Mouse (Mus musculus) heart, embryonic 12.5 days (tissue): Measurements from ENCODE around the gene Msh4. TPM values are rescaled to one million over a fixed set of nuclear protein-coding genes. Genes with fewer than 3 reads are reported as not detected.

ENCODE experiments used
- ATAC-seq: fragments of 200-750 bp; cut with Nextera tagmentation; 2 replicates; pipeline ENCODE4 v1.8.0; 2017; ENCODE audit warnings: moderate TSS enrichment, moderate library complexity; ENCODE audit not compliant: insufficient number of reproducible peaks, low FRiP score
- H3K27ac ChIP-seq: fragments of 300-500 bp; sonication (generic); 2 replicates; pipeline ENCODE4 v1.5.1; 2016; ENCODE audit warnings: mild to moderate bottlenecking, moderate library complexity; ENCODE audit not compliant: poor library complexity, severe bottlenecking
- H3K27me3 ChIP-seq: fragments of 300-500 bp; sonication (generic); replicated peaks from 2 replicates; pipeline ENCODE4 v1.6.1; 2016; ENCODE audit warnings: mild to moderate bottlenecking, moderate library complexity
- H3K36me3 ChIP-seq: fragments of 300-500 bp; sonication (generic); 2 replicates; pipeline ENCODE4 v1.6.1; 2016; ENCODE audit warnings: mild to moderate bottlenecking, moderate library complexity
- H3K4me1 ChIP-seq: fragments of 300-500 bp; sonication (generic); replicated peaks from 2 replicates; pipeline ENCODE4 v1.6.1; 2016; ENCODE audit warnings: mild to moderate bottlenecking
- H3K4me2 ChIP-seq: fragments of 300-500 bp; sonication (generic); 2 replicates; pipeline ENCODE4 v1.6.1; 2016; ENCODE audit warnings: mild to moderate bottlenecking, moderate library complexity
- H3K4me3 ChIP-seq: fragments of 300-500 bp; sonication (generic); 2 replicates; pipeline ENCODE4 v1.5.1; 2016; ENCODE audit warnings: mild to moderate bottlenecking
- H3K9ac ChIP-seq: fragments of 300-500 bp; sonication (generic); 2 replicates; pipeline ENCODE4 v1.6.1; 2016; ENCODE audit warnings: mild to moderate bottlenecking, moderate library complexity
- H3K9me3 ChIP-seq: fragments of 300-500 bp; sonication (generic); replicated peaks from 2 replicates; pipeline ENCODE4 v1.6.1; 2016; ENCODE audit warnings: mild to moderate bottlenecking, moderate library complexity
- WGBS: fragments of 180-500 bp; shearing (Covaris S2); methylation state at CpG from one replicate; pipeline ENCODE4 v1.1.7; 2016; 5-methylcytosine and 5-hydroxymethylcytosine counted together
- polyA plus RNA-seq: library from polyadenylated mRNA; unstranded; fragments of >200 nt; fragmentation: Nextera tagmentation; extraction: Ambion mirVana; gene quantifications from 2 replicates; pipeline ENCODE4 v1.2.1, GENCODE M21; 2016

The Msh4 gene
- polyA plus RNA-seq, 1 experiment from 2014 or later, result 0.05 TPM

DNA sequence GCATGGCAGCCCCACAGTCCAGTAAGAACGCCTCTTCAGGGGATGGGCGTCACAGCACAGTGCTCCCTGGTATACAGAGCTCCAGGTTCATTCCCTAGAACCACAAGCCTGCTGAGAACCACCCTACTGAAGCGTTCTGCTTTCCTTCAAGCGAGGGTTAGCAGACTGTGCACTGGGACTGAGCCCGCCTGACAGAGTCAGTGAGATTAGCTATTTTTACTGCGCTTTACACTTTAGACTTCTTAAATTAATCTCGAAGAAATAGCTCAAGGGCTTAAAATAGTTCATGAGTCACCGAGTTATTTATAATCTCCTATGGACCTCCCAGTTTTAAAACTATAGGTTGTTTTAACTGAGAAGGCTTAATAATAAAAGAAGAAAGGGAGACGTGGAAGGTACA, 29.9 kb upstream of the Msh4 start:
- peak overlapping the region; percentile 27; the same call in 1 of the 2 replicates for H3K9ac ChIP-seq
- H3K4me1 ChIP-seq, result peaks cover 23% of the 10 kb centered on the region
- no peaks in the 10 kb centered on the region for H3K9me3 ChIP-seq
- peak overlapping the region; percentile 98 for H3K27ac ChIP-seq
- 40% methylated on average over 9 of the region's 9 CpGs for WGBS
- peak overlapping the region; percentile 18; the same call in 1 of the 2 replicates for H3K4me2 ChIP-seq
- H3K36me3 ChIP-seq, result peaks cover 75% of the 10 kb centered on the region
- no peaks in the 10 kb centered on the region for H3K27me3 ChIP-seq
- H3K4me3 ChIP-seq, result no peak overlapping the region
- peak; percentile 65 for ATAC-seq

DNA sequence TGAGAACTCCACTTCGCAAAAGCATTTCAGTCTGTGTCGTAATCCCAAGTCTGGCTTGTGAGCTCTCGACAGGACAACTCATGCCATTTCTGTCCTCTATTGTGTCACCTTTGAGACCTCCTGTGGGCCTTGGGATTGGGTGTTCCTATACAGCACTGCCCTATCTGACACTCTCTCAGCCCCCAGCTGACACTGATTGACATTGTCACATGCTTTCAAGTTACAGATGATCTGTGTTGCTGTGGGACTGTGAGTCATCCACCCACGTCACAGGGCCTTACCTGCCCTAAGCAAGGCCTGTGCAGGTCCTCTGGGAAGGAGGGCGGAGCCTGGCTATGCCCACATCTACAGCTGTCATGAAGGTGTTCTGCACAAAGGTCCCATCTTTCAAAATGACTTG, 26.5 kb upstream of the Msh4 start:
- H3K36me3 ChIP-seq, result peaks cover 81% of the 10 kb centered on the region
- no peak overlapping the region for H3K27ac ChIP-seq
- ATAC-seq, result no peak

DNA sequence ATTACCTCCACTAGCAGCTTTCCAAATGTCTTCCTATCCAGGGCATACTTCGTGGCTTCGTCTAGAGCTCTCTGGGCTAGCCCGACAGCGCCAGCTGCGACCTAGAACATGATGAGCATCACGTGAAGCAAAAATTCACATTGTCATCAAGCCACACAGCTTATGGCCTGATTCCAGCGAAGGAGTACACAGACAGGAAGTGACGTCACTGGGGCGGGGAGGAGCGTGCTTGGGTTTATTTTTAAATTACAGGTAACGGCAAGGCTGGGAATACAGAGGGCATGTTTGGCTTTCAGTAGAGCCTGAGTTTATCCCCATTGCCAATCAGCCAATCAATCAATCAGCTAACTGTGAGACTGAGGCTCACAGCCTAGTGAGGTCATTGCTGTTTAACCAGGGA, 23.6 kb upstream of the Msh4 start:
- 91% methylated on average over 11 of the region's 11 CpGs for WGBS
- Histone ChIP-seq H3K27me3 (no peaks in the 10 kb centered on the region), H3K4me1 (no peaks in the 10 kb centered on the region), H3K27ac (no peak overlapping the region), H3K4me3 (no peak overlapping the region), H3K36me3 (peaks cover 86% of the 10 kb centered on the region), H3K9me3 (no peaks in the 10 kb centered on the region), H3K9ac (no peak overlapping the region), H3K4me2 (no peak overlapping the region)
- ATAC-seq, result no peak

More for the DNA sequence above, 26.5 kb upstream of the Msh4 start:
- Histone ChIP-seq H3K9me3 (no peaks in the 10 kb centered on the region), H3K9ac (no peak overlapping the region), H3K4me2 (no peak overlapping the region), H3K4me3 (no peak overlapping the region), H3K27me3 (no peaks in the 10 kb centered on the region), H3K4me1 (peaks cover 16% of the 10 kb centered on the region)
- WGBS, result 86% methylated on average over 5 of the region's 5 CpGs

DNA sequence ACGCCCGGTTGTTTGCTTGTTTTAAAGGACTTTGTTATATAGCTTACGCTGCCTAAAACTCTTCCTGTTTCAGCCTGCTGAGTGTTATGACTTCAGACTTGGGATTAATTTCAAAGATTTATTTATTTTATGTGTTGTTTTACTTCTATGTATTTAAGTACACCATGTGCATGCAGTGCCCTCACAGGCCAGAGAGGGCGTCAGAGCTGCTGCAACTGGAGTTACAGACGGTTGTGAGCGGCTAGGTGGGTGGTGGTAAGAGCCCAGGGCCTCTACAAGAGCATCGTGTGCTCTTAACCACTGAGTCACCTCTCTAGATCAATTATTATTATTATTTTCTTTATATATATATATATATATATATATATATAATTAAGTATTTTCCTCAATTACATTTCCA, 20.4 kb upstream of the Msh4 start:
- no peaks in the 10 kb centered on the region for H3K9me3 ChIP-seq
- no peak overlapping the region for H3K27ac ChIP-seq
- no peak overlapping the region for H3K4me3 ChIP-seq
- ATAC-seq, result no peak
- no peak overlapping the region for H3K4me2 ChIP-seq
- peaks cover 79% of the 10 kb centered on the region for H3K36me3 ChIP-seq
- no peak overlapping the region for H3K9ac ChIP-seq
- no peaks in the 10 kb centered on the region for H3K27me3 ChIP-seq
- no peaks in the 10 kb centered on the region for H3K4me1 ChIP-seq
- 90% methylated on average over 7 of the region's 7 CpGs for WGBS

DNA sequence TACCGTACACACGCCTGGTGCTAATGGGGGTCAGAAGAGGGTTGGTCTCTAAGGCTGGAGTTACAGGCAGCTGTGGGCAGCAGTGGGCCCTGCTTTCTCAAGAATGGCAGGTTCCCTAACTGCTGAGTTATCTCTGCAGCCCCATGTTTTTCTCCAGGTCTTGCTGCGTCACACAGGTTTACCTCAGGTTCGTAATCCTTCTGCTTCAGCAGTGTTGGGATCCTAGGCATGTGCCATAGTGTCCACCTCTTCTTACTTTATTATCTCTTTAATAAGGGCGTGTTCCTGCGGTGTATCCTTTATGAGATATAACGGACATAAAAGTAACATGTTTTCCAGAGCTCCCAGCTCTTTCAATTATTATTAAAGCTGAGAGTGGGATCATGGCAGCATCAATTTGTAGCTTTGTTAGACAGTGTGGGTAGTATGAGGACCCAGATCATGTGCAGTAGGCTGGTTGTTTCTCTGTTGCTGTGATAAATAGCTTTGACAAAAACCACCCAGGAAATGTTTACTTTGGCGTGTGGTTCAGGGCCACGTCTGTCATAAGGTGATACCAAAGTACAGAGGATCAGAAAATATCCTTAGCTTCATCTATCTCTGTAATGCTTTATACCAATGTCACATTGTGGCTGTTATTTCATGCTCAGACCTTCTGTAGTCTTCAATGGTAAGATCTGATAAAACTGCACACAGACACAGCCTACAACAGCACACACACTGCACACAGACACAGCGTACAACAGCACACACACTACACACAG, 15.4 kb upstream of the Msh4 start:
- Histone ChIP-seq H3K4me2 (no peak overlapping the region), H3K27ac (no peak overlapping the region), H3K9me3 (no peaks in the 10 kb centered on the region), H3K4me1 (no peaks in the 10 kb centered on the region), H3K27me3 (no peaks in the 10 kb centered on the region), H3K36me3 (peaks cover 50% of the 10 kb centered on the region), H3K9ac (no peak overlapping the region), H3K4me3 (no peak overlapping the region)
- ATAC-seq, result no peak
- 87% methylated on average over 10 of the region's 10 CpGs for WGBS

DNA sequence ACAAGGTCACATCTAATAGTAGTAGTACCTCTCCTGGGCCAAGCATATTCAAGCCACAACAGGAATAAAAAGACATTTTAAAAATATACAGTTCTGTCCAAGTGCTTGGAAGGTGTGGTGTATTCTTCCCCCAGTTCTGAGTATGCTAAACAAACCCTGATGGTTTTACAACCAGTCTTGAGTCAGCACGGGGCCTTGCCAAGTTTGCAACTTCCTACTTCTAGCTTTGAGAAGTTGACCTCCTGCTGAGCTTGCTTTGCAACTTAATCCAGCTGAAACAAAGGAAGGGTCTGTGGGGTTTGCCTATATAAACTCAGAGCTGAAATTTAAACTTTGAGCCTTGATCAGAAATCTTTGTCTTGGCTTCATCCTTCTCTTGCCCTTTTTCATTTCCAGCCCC, 11.3 kb upstream of the Msh4 start:
- peaks cover 3% of the 10 kb centered on the region; the same call in 1 of the 2 replicates for H3K4me1 ChIP-seq

DNA sequence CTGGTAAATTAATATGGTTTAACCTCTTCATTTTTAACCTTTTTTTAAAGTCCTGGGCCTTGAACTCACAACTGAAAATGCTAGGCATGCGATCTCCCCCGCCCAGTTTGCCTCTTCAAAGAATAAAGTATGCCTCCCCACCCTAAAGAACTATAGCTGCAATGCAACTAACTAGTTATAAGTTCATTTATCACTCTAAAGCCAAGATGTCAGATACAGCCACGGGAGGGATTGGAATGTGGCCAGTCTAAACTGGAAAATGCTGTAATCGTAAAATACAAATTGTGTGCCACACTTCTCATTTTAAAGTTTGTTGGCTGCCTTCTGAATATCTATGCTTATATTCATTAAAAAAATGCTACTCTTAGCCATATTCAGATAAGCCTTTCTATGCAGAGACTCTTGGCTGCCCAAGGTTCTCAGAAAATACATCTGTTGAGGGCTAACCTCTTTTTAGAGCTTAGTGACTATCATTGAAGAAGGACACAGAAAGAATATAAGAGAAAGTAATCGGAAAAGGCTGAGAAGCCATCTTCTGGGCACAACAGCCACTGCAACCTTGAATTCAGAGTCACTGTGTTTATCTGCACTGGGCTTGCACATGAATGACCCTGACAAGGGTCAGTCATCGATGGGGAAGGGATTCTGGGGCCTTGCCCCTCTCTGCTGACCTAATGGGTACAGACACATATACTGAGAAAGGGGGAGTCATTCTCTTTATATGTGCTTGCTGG, 7.7 kb upstream of the Msh4 start:
- WGBS, result 42% methylated on average over 6 of the region's 6 CpGs
- no peaks in the 10 kb centered on the region for H3K27me3 ChIP-seq
- H3K4me3 ChIP-seq, result 0 out of 2 replicates have a peak overlapping the region, but pooled peaks have one; percentile 90
- no peak for ATAC-seq
- no peak overlapping the region for H3K9ac ChIP-seq
- peak overlapping the region; percentile 84 for H3K4me2 ChIP-seq
- H3K36me3 ChIP-seq, result peaks cover 29% of the 10 kb centered on the region
- no peaks in the 10 kb centered on the region for H3K9me3 ChIP-seq
- H3K4me1 ChIP-seq, result peaks cover 33% of the 10 kb centered on the region
- peak overlapping the region; percentile 93 for H3K27ac ChIP-seq

More for the DNA sequence above, 11.3 kb upstream of the Msh4 start:
- 29% methylated on average over 1 of the region's 1 CpGs for WGBS
- Histone ChIP-seq H3K27ac (no peak overlapping the region), H3K9me3 (no peaks in the 10 kb centered on the region), H3K9ac (no peak overlapping the region), H3K27me3 (no peaks in the 10 kb centered on the region), H3K4me2 (no peak overlapping the region), H3K4me3 (no peak overlapping the region), H3K36me3 (peaks cover 21% of the 10 kb centered on the region)
- no peak for ATAC-seq

DNA sequence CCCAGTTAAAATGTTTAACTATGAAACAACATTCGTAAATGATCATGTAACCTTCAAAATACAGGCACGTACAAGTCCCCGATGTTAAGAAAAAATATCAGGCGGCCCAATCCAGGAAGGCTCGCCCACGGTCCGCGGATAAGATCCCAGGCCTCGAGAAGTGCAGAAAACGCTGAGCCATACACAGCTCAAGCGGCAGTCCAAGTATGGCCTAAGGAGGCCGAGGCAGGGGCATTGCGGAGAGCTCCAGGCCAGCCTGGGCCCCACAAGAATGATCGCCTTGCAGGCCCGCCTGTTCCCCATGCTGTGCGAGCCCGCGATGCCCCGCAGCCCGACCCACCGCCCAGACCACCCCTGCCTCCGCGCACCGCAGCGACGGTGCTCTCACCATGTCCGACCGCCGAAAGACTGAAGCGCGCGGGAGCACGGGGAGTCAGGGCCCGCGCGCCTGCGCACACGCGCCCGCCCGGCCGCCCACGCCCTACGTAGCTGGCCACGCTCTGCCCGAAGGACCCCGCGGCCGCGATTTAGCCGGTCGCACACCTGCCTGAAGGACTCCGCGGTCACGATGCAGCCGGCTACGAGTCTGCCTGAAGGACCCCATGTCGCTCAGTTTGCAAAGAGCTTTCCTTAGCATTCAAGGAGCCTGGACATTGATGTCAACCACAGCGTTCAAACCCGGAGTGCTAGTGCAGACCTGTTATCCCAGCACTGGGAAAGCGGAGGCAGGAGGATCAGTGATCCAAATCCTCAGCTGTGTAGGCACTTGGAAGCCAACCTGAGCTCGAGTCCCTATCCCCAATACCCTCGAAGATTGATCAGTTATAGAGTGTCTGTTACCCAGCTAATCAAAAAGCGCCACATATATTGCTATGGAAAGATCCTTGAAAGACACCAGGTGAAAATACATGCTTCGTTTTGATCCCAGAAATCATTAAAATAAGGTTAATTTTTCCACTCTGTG, 6.9 kb upstream of the Msh4 start, which contains the start of gene Rabggtb:
TSS of gene Rabggtb (minus strand) at position 464 of the 964 bp plus-strand sequence.
- WGBS, result under 1% methylated on average over 65 of the region's 65 CpGs

DNA sequence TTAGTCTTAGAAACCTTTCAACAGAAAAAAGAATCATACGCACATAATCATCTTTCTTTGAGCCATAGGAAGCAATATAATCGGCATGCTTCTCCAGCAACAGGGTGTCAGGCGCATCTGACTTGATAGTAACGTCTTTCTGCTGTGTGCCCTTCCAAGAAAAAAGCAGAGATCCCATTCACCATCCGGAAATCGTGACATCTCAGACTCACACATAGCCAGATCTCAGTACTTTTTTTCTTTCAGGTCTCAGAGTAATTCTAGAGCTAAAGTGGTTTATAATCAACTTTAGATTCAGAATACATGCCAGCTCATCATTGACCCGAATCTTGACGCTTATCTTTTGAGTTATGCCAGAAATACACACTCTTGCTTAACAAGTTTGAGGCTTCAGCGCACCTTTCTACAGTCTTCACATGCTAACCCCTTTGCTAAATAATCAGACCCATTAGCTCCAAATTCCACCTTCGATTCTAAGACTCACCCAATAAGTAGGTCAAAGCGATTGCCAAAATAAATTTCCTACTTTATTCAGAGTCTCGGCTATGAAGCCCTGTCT, 6.0 kb upstream of the Msh4 start:
- Histone ChIP-seq H3K36me3 (peaks cover 43% of the 10 kb centered on the region), H3K9ac (peak overlapping the region; percentile 99), H3K4me1 (peaks cover 41% of the 10 kb centered on the region), H3K4me3 (peak overlapping the region; percentile 90), H3K9me3 (no peaks in the 10 kb centered on the region), H3K4me2 (peak overlapping the region; percentile 84), H3K27me3 (no peaks in the 10 kb centered on the region), H3K27ac (peak overlapping the region; percentile 93)
- WGBS, result 1% methylated on average over 12 of the region's 12 CpGs
- ATAC-seq, result no peak

More for the DNA sequence above, 6.9 kb upstream of the Msh4 start, which contains the start of gene Rabggtb:
- peaks cover 41% of the 10 kb centered on the region for H3K4me1 ChIP-seq
- no peaks in the 10 kb centered on the region for H3K9me3 ChIP-seq
- peak within 1 kb of the TSS; percentile 99 for H3K9ac ChIP-seq
- H3K4me2 ChIP-seq, result peak within 1 kb of the TSS; percentile 84
- peak within 1 kb of the TSS; percentile 90 for H3K4me3 ChIP-seq
- peaks cover 38% of the 10 kb centered on the region for H3K36me3 ChIP-seq
- H3K27me3 ChIP-seq, result no peaks in the 10 kb centered on the region
- H3K27ac ChIP-seq, result peak within 1 kb of the TSS; percentile 93
- peak; percentile 96 for ATAC-seq

DNA sequence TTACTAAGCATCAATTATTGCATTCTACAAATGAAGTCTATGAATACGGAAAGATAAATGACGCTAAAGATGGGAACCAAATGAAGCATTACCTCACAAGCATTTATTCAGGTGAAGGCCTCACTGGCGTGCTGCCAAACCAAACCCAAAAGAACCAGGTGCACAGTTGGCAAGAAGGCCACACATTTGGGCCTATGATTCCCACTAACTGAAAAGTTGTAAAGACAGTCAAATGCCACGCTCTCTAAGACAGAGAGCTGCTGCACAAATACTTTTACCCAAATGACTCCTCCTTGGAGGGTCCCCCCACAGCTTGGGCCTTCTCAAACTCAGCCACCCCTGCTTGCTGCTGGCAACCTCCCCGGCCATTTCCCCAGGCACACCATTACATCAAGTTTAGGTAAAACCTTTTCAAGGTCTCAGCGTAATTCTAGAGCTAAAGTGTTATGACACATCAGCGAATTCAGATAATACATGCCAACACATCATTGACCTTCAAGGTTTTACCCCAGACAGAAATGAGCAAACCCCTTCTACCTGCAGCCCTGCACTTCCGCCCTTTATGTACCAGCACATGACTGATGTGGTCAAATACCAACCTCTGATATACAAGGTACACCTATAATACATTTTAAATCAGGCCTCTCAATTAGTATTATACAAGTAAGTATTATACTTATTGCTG, 5.4 kb upstream of the Msh4 start:
- peaks cover 49% of the 10 kb centered on the region for H3K36me3 ChIP-seq
- no peak for ATAC-seq
- H3K4me2 ChIP-seq, result peak overlapping the region; percentile 84
- H3K9me3 ChIP-seq, result no peaks in the 10 kb centered on the region
- peaks cover 41% of the 10 kb centered on the region for H3K4me1 ChIP-seq
- WGBS, result 35% methylated on average over 8 of the region's 8 CpGs
- peak overlapping the region; percentile 99 for H3K9ac ChIP-seq
- no peaks in the 10 kb centered on the region for H3K27me3 ChIP-seq
- H3K27ac ChIP-seq, result peak overlapping the region; percentile 93
- peak overlapping the region; percentile 90 for H3K4me3 ChIP-seq
